Mouse (Mus musculus): ENCODE data around the gene Nr1d2. TPM values are rescaled to one million over a fixed set of nuclear protein-coding genes. Genes with fewer than 3 reads are reported as not detected.
"Not testable (repeated sequence)": the region's sequence is repeated elsewhere in the genome, so short reads cannot be mapped to it uniquely, and the experiment has no call there.

Gene Nr1d2
- total and polyA plus RNA-seq, 3 experiments = 37.0 to 82.4 (median 78.2) TPM

GRCm38 (mm10) chr14:18233076-18233475 lies 5.9 kb downstream of the Nr1d2 start:
- DNase-seq = no peak

GRCm38 (mm10) chr14:18231866-18232265 lies 7.1 kb downstream of the Nr1d2 start:
- DNase-seq = not testable (repeated sequence)

- not testable (repeated sequence) for DNase-seq
Measured at GRCm38 (mm10) chr14:18229751-18230150, 9.2 kb downstream of the Nr1d2 start.

- peak; percentile 30 for DNase-seq
Measured at GRCm38 (mm10) chr14:18226181-18226580, 12.7 kb downstream of the Nr1d2 start.

- DNase-seq = not testable (repeated sequence)
Measured at GRCm38 (mm10) chr14:18225431-18225830, 13.5 kb downstream of the Nr1d2 start.

- DNase-seq = no peak
Measured at GRCm38 (mm10) chr14:18221977-18222376, 16.9 kb downstream of the Nr1d2 start.

- no peak for DNase-seq
Measured at GRCm38 (mm10) chr14:18217158-18217557, 21.8 kb downstream of the Nr1d2 start.

GRCm38 (mm10) chr14:18216428-18216827 lies 22.5 kb downstream of the Nr1d2 start:
- DNase-seq = no peak

- DNase-seq = no peak
Measured at GRCm38 (mm10) chr14:18210795-18211194, 28.1 kb downstream of the Nr1d2 start.

- not testable (repeated sequence) for DNase-seq
Measured at GRCm38 (mm10) chr14:18204315-18204714, 34.6 kb downstream of the Nr1d2 start.

GRCm38 (mm10) chr14:18201413-18201812 lies 37.5 kb downstream of the Nr1d2 start:
- no peak for DNase-seq

GRCm38 (mm10) chr14:18186883-18187417 lies 52.0 kb downstream of the Nr1d2 start:
- DNase-seq = peak; percentile 45

- DNase-seq = not testable (repeated sequence)
Measured at GRCm38 (mm10) chr14:18177531-18177930, 61.4 kb downstream of the Nr1d2 start.

GRCm38 (mm10) chr14:18167597-18167996 lies 71.3 kb downstream of the Nr1d2 start:
- DNase-seq = no peak

- peak; percentile 29 for DNase-seq
Measured at GRCm38 (mm10) chr14:18167041-18167440, 71.9 kb downstream of the Nr1d2 start.

Small RNA genes within 50 kb of the gene (microRNA-seq; reads per million reads assigned to microRNA genes)
- gene Gm44469 = 0 reads per million in 2 experiments

Other genes with a start within 250 kb of the Nr1d2 start
- gene Nkiras1, start 32.0 kb upstream of the Nr1d2 start, total RNA-seq (2021) = 10 to 100 TPM; 24.7 to 26.7 TPM
- gene Nkiras1, start 32.0 kb upstream of the Nr1d2 start, polyA plus RNA-seq (2012; rRNA removed) = 0.79 and 0.90 TPM in 2 replicates
- gene Rpl15, start 32.3 kb upstream of the Nr1d2 start, total RNA-seq (2021) = 100 to 1,000 TPM; 734 to 830 TPM
- 76.9 and 101 TPM in 2 replicates for gene Rpl15, start 32.3 kb upstream of the Nr1d2 start, polyA plus RNA-seq (2012; rRNA removed)
- gene Ube2e1, start 92.7 kb upstream of the Nr1d2 start, total RNA-seq (2021) = 100 to 1,000 TPM in 1 of 2 experiments, 10 to 100 TPM in 1; 80.1 to 104 TPM
- 6.8 and 7.8 TPM in 2 replicates for gene Ube2e1, start 92.7 kb upstream of the Nr1d2 start, polyA plus RNA-seq (2012; rRNA removed)